Mouse (Mus musculus): ENCODE results near the gene Shank2.

DNA sequence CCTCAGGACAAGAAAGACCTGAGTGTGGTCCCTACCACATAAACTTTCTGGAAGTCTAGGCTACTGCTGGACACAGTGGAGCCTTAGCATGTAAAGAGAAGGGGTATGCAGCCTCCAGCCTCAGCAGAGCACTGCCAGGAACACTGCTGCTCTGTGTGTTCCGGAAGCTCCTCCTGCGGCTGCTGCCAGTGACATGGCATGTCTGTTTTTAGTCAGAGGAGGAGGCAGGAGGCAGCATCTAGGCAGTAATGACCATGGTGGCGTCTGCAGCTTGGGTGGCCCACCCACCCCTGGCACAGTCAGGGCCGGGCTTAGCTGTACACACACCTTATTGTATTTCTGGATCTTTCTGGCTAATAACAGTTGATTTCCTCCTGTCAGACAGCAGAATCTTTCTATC, 405.9 kb downstream of the Shank2 start:
- TF ChIP-seq CTCF (IDR thresholded peaks at IDR 0.05; ENCODE audit: control insufficient read depth, insufficient read depth, low read length) (no peak), POLR2A (IDR thresholded peaks at IDR 0.05; ENCODE audit: borderline replicate concordance, control insufficient read depth, low read depth, low read length) (no peak)

Measured in bone marrow, adult 2 months (tissue).